Mouse (Mus musculus) heart, embryonic 14.5 days (tissue): Measurements from ENCODE around the gene Fam32a. TPM values are rescaled to one million over a fixed set of nuclear protein-coding genes. Genes with fewer than 3 reads are reported as not detected.

Experiments
- ATAC-seq: fragments of 200-750 bp; cut with Nextera tagmentation; 2 replicates; pipeline ENCODE4 v1.8.0; 2017; ENCODE audit warnings: low read depth, moderate TSS enrichment; ENCODE audit not compliant: insufficient number of reproducible peaks, insufficient read depth, low FRiP score
- H3K27ac ChIP-seq, 2 experiments: fragments of 200-500 bp in 1 of 2; fragments of 300-500 bp in 1 of 2; sonication (generic) in 1 of 2; replicated peaks in 1 of 2; 2 replicates each; pipeline ENCODE4 v1.5.1; 2012 to 2014; ENCODE audit warnings: low read depth in 2 of 2, low read length in 2 of 2, control low read depth in 1 of 2, mild to moderate bottlenecking in 1 of 2, mixed read lengths in 1 of 2; ENCODE audit not compliant: control insufficient read depth in 1 of 2, insufficient read depth in 1 of 2
- H3K27me3 ChIP-seq: fragments of 300-500 bp; sonication (generic); 2 replicates; pipeline ENCODE4 v1.6.1; 2014; ENCODE audit warnings: mild to moderate bottlenecking, low read length, control low read depth; ENCODE audit not compliant: control insufficient read depth, insufficient read depth
- H3K36me3 ChIP-seq: fragments of 300-500 bp; sonication (generic); 2 replicates; pipeline ENCODE4 v1.6.1; 2014; ENCODE audit warnings: mild to moderate bottlenecking, control low read depth, low read length, mixed read lengths; ENCODE audit not compliant: control insufficient read depth, insufficient read depth
- H3K4me1 ChIP-seq, 2 experiments: fragments of 200-500 bp in 1 of 2; fragments of 300-500 bp in 1 of 2; sonication (generic) in 1 of 2; 2 replicates each; pipeline ENCODE4 v1.6.1; 2012 to 2014; ENCODE audit warnings: low read length in 2 of 2, control low read depth in 1 of 2, mixed read lengths in 1 of 2; ENCODE audit not compliant: control insufficient read depth in 2 of 2, insufficient read depth in 2 of 2
- H3K4me2 ChIP-seq: fragments of 300-500 bp; sonication (generic); 2 replicates; pipeline ENCODE4 v1.6.1; 2014; ENCODE audit warnings: mild to moderate bottlenecking, low read length
- H3K4me3 ChIP-seq, 2 experiments: fragments of 200-500 bp in 1 of 2; fragments of 300-500 bp in 1 of 2; sonication (generic) in 1 of 2; 2 replicates each; pipeline ENCODE4 v1.5.1; 2012 to 2014; ENCODE audit warnings: low read length in 2 of 2, mild to moderate bottlenecking in 2 of 2, control low read depth in 1 of 2, low read depth in 1 of 2, moderate library complexity in 1 of 2; ENCODE audit not compliant: control insufficient read depth in 1 of 2, insufficient read depth in 1 of 2
- H3K9ac ChIP-seq: fragments of 300-500 bp; sonication (generic); 2 replicates; pipeline ENCODE4 v1.6.1; 2014; ENCODE audit warnings: mild to moderate bottlenecking, low read length
- H3K9me3 ChIP-seq: fragments of 300-500 bp; sonication (generic); 2 replicates; pipeline ENCODE4 v1.6.1; 2016; ENCODE audit warnings: low read length, control low read depth; ENCODE audit not compliant: control insufficient read depth
- whole genome bisulfite sequencing: fragments of 180-500 bp; shearing (Covaris S2); extraction: QIAGEN DNeasy Blood & Tissue Kit; methylation state at CpG from one replicate; pipeline ENCODE4 v1.1.7; 2014; 5-methylcytosine and 5-hydroxymethylcytosine counted together
- polyA plus RNA-seq: library from polyadenylated mRNA; unstranded; fragments of >200 nt; fragmentation: Nextera tagmentation; extraction: Ambion mirVana; gene quantifications from 2 replicates; pipeline ENCODE4 v1.2.1, GENCODE M21; 2014

Gene Fam32a
- polyA plus RNA-seq, 1 experiment from 2014 or later = 39.6 TPM

- Histone ChIP-seq H3K4me1 (no peaks in the 10 kb centered on the region), H3K36me3 (no peaks in the 10 kb centered on the region), H3K4me3 (no peak overlapping the region), H3K4me2 (no peak overlapping the region), H3K27ac (no peak overlapping the region), H3K9ac (no peak overlapping the region), H3K27me3 (no peaks in the 10 kb centered on the region), H3K9me3 (peaks cover 17% of the 10 kb centered on the region)
- WGBS = 52% methylated on average over 8 of the region's 8 CpGs
- no peak; the same call in 1 of the 2 replicates for ATAC-seq
These were observed 21.5 kb upstream of the Fam32a start for GRCm38 (mm10) chr8:72197997-72198396.

- Histone ChIP-seq H3K27me3 (no peaks in the 10 kb centered on the region), H3K36me3 (no peaks in the 10 kb centered on the region), H3K27ac (no peak overlapping the region), H3K4me3 (no peak overlapping the region), H3K4me1 (no peaks in the 10 kb centered on the region), H3K9ac (no peak overlapping the region), H3K4me2 (no peak overlapping the region), H3K9me3 (peaks cover 8% of the 10 kb centered on the region; the same call in 1 of the 2 replicates)
- ATAC-seq = no peak
- WGBS = 59% methylated on average over 1 of the region's 1 CpGs
These were observed 10.9 kb upstream of the Fam32a start for GRCm38 (mm10) chr8:72208582-72208981.

GRCm38 (mm10) chr8:72210222-72210621 lies 9.3 kb upstream of the Fam32a start:
- Histone ChIP-seq H3K4me1 (no peaks in the 10 kb centered on the region), H3K36me3 (no peaks in the 10 kb centered on the region), H3K27ac (no peak overlapping the region), H3K9me3 (no peaks in the 10 kb centered on the region), H3K4me3 (no peak overlapping the region), H3K4me2 (no peak overlapping the region), H3K9ac (no peak overlapping the region), H3K27me3 (no peaks in the 10 kb centered on the region)
- ATAC-seq = no peak
- WGBS = 63% methylated on average over 4 of the region's 4 CpGs

- H3K9me3 ChIP-seq = no peaks in the 10 kb centered on the region
- no peaks in the 10 kb centered on the region for H3K27me3 ChIP-seq
- no peaks in the 10 kb centered on the region for H3K4me1 ChIP-seq
- 50% methylated on average over 2 of the region's 2 CpGs for WGBS
- H3K4me3 ChIP-seq = no peak overlapping the region
- no peak overlapping the region for H3K4me2 ChIP-seq
- H3K9ac ChIP-seq = no peak overlapping the region
- no peak overlapping the region for H3K27ac ChIP-seq
- no peak for ATAC-seq
- H3K36me3 ChIP-seq = no peaks in the 10 kb centered on the region
These were observed 8.8 kb upstream of the Fam32a start for GRCm38 (mm10) chr8:72210710-72211109.

GRCm38 (mm10) chr8:72211846-72212245 lies 7.7 kb upstream of the Fam32a start:
- H3K9me3 ChIP-seq = no peaks in the 10 kb centered on the region
- ATAC-seq = no peak

GRCm38 (mm10) chr8:72212751-72213150 lies 6.8 kb upstream of the Fam32a start, which contains the start of gene Cib3:
Gene Cib3 (minus strand): TSS chr8:72212837.
- H3K9me3 ChIP-seq = no peaks in the 10 kb centered on the region
- WGBS = 59% methylated on average over 4 of the region's 4 CpGs
- H3K4me2 ChIP-seq = no peak within 1 kb of the TSS
- no peaks in the 10 kb centered on the region for H3K36me3 ChIP-seq
- H3K27me3 ChIP-seq = peaks cover 4% of the 10 kb centered on the region; the same call in 1 of the 2 replicates
- no peak within 1 kb of the TSS for H3K4me3 ChIP-seq
- no peak within 1 kb of the TSS for H3K27ac ChIP-seq
- no peaks in the 10 kb centered on the region for H3K4me1 ChIP-seq
- H3K9ac ChIP-seq = no peak within 1 kb of the TSS
- no peak for ATAC-seq

More at GRCm38 (mm10) chr8:72211846-72212245, 7.7 kb upstream of the Fam32a start:
- Histone ChIP-seq H3K36me3 (no peaks in the 10 kb centered on the region), H3K9ac (no peak overlapping the region), H3K4me3 (no peak overlapping the region), H3K27ac (no peak overlapping the region), H3K4me1 (no peaks in the 10 kb centered on the region), H3K27me3 (no peaks in the 10 kb centered on the region), H3K4me2 (no peak overlapping the region)
- 79% methylated on average over 1 of the region's 1 CpGs for WGBS

- no peaks in the 10 kb centered on the region for H3K9me3 ChIP-seq
- H3K4me2 ChIP-seq = no peak within 1 kb of the TSS
- no peaks in the 10 kb centered on the region for H3K36me3 ChIP-seq
- ATAC-seq = no peak
- 70% methylated on average over 4 of the region's 4 CpGs for WGBS
- H3K9ac ChIP-seq = no peak within 1 kb of the TSS
- peaks cover 4% of the 10 kb centered on the region; the same call in 1 of the 2 replicates for H3K27me3 ChIP-seq
- H3K4me3 ChIP-seq = no peak within 1 kb of the TSS
- no peaks in the 10 kb centered on the region for H3K4me1 ChIP-seq
- H3K27ac ChIP-seq = no peak within 1 kb of the TSS
These were observed 6.0 kb upstream of the Fam32a start, which contains the start of gene Gm11034 for GRCm38 (mm10) chr8:72213536-72213935. Gene Gm11034 (minus strand): TSS chr8:72213636.

- no peak for ATAC-seq
- 47% methylated on average over 2 of the region's 2 CpGs for WGBS
- peaks cover 4% of the 10 kb centered on the region; the same call in 1 of the 2 replicates for H3K27me3 ChIP-seq
These were observed 4.5 kb upstream of the Fam32a start for GRCm38 (mm10) chr8:72215060-72215459.

More at GRCm38 (mm10) chr8:72215060-72215459, 4.5 kb upstream of the Fam32a start:
- Histone ChIP-seq H3K4me1 (peaks cover 0 to under 1% of the 10 kb centered on the region in 2 experiments; a peak in 1 of 4 replicates), H3K36me3 (no peaks in the 10 kb centered on the region), H3K27ac (no peak overlapping the region), H3K9me3 (no peaks in the 10 kb centered on the region), H3K4me3 (no peak overlapping the region), H3K4me2 (no peak overlapping the region), H3K9ac (no peak overlapping the region)
